Mouse (Mus musculus) gastrocnemius, postnatal 36 days (tissue): ENCODE data around the gene Cnnm4. TPM values are rescaled to one million over a fixed set of nuclear protein-coding genes. Genes with fewer than 3 reads are reported as not detected.
A peak's percentile ranks its signal among the peaks of the same experiment; 100 is the strongest.

Experiments
- DNase-seq, 2 experiments: peaks; one replicate each; pipeline ENCODE4 v3.0.0; 2022
- intact Hi-C: fragments of 180-260 bp; cut with DNase I; formaldehyde crosslinking; loops from one replicate; pipeline ENCODE4 v1.15.1; 2025
- total RNA-seq, 2 experiments: library from RNA; stranded (reverse); gene quantifications; 2 replicates each; pipeline ENCODE4 v1.2.3; 2021

Gene Cnnm4
- total RNA-seq, 2 experiments from 2014 or later: 7.0 to 7.1 TPM

- intact Hi-C loops: no loop called here
- DNase-seq: peak; percentile 46 to 51
Measured at GRCm38 (mm10) chr1:36512089-36512965, 40.9 kb downstream of the Cnnm4 start.

DNA sequence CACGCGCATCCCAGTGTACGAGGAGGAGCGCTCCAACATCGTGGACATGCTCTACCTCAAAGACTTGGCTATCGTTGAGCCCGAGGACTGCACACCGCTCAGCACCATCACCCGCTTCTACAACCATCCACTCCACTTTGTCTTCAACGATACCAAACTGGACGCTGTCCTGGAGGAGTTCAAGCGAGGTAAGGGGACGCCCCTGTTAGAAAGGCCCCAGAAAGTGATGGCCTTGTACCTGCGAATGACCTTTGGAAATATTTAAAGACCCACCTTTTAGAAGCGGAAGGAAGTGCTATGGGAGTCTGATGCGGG is 41.5 kb downstream of the Cnnm4 start:
- intact Hi-C loops: no loop called here
- no peak for DNase-seq

- DNase-seq: no peak
- intact Hi-C loops: no loop called here
Measured at GRCm38 (mm10) chr1:36513310-36513709, 41.9 kb downstream of the Cnnm4 start.

DNA sequence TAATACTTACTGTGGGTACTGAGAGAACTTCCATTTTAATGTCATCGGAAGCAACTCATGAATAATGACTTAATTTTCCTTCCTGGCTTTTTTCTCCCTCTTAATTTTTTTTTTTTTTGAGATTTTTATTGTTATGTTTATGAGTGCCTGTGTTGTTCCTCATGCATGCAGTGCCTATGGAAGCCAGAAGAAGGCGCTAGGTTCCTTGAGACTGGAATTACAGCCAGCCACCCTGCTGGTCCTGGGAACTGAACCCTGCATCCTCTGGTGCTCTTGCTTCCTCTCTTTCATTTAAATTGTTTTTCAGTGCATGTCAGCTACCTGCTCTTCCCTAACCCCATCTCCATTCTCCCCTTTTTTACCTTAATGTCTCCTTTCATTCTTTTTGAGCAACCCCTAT is 42.3 kb downstream of the Cnnm4 start:
- DNase-seq: no peak

GRCm38 (mm10) chr1:36518259-36518658 is 46.8 kb downstream of the Cnnm4 start:
- intact Hi-C loops: no loop called here

More for the DNA sequence above, 42.3 kb downstream of the Cnnm4 start:
- intact Hi-C loops: no loop called here

DNA sequence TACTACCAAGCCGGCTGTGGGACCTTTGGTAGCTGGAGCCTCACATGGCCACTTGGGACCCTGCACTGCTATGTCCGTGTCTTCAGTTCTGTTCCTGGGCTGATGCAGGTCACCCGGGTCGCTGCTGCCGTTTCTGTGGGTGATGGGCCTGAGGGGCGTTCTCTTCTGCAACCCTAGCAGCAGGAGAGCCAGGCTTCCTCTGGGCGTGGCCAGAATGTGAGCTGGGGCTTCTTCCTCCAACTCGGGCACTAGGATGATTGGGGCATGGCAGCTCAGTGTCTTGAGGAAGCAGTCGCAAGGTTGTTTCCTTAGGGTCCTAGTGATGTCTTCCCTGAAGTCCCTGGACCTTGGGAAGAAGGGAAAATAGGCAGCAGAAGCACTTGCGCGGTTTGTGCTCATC is 48.2 kb downstream of the Cnnm4 start:
- no peak for DNase-seq
- intact Hi-C loops: no loop called here

More at GRCm38 (mm10) chr1:36518259-36518658, 46.8 kb downstream of the Cnnm4 start:
- no peak for DNase-seq

- no peak for DNase-seq
- intact Hi-C loops: no loop called here
Measured at GRCm38 (mm10) chr1:36522210-36522609, 50.8 kb downstream of the Cnnm4 start.

DNA sequence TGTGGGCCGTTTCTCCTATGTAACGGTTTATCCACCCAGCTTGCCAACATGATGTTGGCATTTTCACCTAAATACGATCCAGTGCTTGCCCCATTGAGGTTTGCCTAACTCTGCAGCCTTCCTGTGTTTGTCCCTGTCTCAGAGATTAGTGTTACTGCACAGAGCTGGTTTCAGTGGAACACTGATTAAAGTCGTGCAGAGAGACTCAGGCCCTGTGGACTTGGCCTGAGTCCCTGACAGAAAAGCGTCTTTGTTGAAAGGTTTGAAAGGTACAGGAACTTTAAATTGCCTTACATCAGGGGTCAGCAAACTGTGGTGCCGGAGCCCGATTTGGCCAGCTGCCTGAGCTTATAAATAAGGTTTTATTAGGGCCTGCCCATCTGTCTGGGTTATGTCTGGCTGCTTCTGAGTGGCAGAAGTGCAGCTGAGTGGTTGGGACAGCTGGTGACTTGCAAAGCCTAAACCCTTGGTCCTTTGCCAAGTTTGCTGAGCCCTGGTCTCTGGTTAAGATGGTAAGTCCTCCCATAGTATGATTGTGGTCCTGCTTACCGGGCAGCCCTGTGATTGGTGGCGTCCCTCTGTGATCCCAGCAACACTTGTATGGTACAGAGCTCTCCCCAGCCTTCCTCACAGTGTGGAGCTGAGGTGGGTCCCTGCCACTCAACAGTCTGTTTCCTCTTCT is 52.1 kb downstream of the Cnnm4 start:
- intact Hi-C loops: no loop called here
- DNase-seq: no peak

DNA sequence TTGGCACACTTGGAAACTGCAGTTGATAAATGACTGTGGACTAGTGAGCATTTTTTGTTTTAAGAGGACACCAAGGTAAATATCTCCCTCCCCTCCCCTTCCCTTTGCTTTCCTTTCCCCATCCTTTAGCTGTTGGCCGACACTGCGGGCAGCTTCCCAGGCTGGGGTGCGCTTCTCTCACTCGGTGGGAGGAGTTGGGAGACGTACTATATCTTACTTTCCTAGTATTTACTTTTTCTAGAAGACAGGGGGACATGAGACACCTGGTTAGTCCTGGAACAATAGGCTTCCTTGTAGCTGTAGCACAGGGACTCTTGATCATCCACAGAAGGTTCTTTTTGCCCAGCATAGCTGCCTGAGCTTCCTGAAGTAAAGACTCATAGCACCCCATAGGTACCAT is 52.6 kb downstream of the Cnnm4 start:
- DNase-seq: no peak
- intact Hi-C loops: no loop called here

DNA sequence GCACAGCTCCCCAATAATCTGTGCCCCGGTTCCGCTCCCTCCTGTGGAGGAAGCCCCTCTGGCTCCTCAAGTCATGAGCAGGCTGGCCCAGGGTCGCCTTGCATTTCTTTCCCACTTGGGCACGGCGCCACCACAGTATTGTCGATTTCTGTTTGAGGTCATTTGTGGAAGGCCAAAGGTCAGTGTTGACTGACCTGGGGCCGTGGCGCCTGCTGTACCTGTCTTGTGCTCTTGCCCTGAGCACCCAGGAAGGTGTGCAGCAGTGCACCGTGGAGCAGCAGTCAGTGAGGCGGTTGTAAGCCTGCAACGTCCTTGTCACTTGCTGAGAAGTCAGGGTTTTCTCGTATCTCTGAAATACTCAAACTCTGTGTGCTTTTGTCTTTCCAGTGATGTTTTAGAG is 54.4 kb downstream of the Cnnm4 start:
- no peak for DNase-seq

GRCm38 (mm10) chr1:36526903-36527302 is 55.5 kb downstream of the Cnnm4 start:
- intact Hi-C loops: no loop called here
- peak in 1 of 2 experiments; percentile 13 for DNase-seq

More for the DNA sequence above, 54.4 kb downstream of the Cnnm4 start:
- intact Hi-C loops: no loop called here

DNA sequence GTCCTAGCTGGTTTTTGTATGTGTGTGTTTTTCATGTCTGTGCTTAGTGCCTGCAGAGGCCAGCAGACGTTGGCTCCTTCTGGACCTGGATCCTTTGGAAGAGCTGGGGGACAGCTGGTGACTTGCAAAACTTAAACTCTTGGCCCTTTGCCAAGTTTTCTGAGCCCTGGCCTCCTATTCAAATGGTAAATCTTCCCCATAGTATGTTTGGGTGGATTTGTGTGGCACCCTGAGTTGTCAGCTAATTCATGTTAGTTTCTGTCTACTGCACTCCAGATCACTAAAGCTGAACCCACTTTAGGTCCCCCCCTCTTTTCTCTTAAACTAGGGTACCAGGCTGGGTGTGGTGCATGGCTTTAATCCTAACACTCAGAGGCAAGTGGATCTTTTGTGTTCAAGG is 56.9 kb downstream of the Cnnm4 start:
- DNase-seq: no peak
- intact Hi-C loops: no loop called here

GRCm38 (mm10) chr1:36529274-36529673 is 57.9 kb downstream of the Cnnm4 start:
- intact Hi-C loops: no loop called here
- DNase-seq: no peak

DNA sequence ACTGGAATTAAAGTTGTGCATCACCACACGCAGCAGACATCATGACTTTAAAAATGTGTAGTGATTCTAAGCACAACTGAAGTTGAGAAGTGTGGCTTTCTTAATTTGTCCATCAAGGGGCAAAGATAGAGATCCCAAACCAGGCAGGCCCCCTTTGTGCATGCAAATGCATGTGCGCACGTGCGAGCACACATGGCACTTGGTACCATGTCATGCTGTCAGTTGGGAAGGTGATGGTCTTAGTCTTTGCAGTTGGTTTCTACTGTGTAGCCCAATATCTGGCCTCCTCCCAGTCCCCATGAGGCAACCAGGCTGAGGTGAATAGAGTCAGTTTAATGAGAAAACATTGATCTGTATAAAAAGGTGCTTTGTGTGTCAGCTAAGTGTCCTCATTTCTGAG is 58.5 kb downstream of the Cnnm4 start:
- no peak for DNase-seq
- intact Hi-C loops: no loop called here

- DNase-seq: no peak
Measured at GRCm38 (mm10) chr1:36530485-36530884, 59.1 kb downstream of the Cnnm4 start.

GRCm38 (mm10) chr1:36530962-36531361 is 59.5 kb downstream of the Cnnm4 start:
- no peak for DNase-seq
- intact Hi-C loops: no loop called here

More at GRCm38 (mm10) chr1:36530485-36530884, 59.1 kb downstream of the Cnnm4 start:
- intact Hi-C loops: no loop called here

- no peak for DNase-seq
- intact Hi-C loops: no loop called here
Measured at GRCm38 (mm10) chr1:36531461-36531860, 60.0 kb downstream of the Cnnm4 start.

DNA sequence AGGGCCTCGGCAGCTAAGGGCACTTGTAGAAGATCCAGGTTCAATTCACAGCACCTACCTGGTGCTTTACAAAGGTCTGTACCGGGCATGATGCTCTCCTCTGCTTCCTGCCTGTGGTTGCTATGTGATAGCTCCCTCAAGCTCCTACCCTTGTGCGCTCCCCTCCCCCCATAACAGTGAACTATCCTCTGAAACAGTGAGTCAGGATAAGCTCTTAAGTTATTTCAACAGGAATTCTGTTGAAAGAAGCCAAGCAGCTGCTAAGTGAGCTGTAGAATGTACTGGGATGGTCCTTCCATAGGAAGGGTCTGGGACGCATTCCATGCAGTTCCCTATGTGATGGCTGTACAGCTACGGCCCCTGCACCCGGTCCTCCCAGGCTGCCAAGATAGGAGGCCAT is 62.1 kb downstream of the Cnnm4 start:
- intact Hi-C loops: no loop called here
- no peak for DNase-seq

GRCm38 (mm10) chr1:36534595-36535058 is 63.2 kb downstream of the Cnnm4 start:
- no peak for DNase-seq

GRCm38 (mm10) chr1:36535477-36536396 is 64.3 kb downstream of the Cnnm4 start:
- intact Hi-C loops: no loop called here
- peak; percentile 76 to 79 for DNase-seq

More at GRCm38 (mm10) chr1:36534595-36535058, 63.2 kb downstream of the Cnnm4 start:
- intact Hi-C loops: no loop called here

- intact Hi-C loops: no loop called here
- DNase-seq: no peak
Measured at GRCm38 (mm10) chr1:36536397-36536728, 64.9 kb downstream of the Cnnm4 start.
